Mouse (Mus musculus): ENCODE measurements around the gene Pemt. TPM values are rescaled to one million over a fixed set of nuclear protein-coding genes. Genes with fewer than 3 reads are reported as not detected.
A peak's percentile ranks its signal among the peaks of the same experiment; 100 is the strongest.
"Not testable (repeated sequence)": the region's sequence is repeated elsewhere in the genome, so short reads cannot be mapped to it uniquely, and the experiment has no call there.

Gene Pemt
- total RNA-seq, 2 experiments from 2014 or later, result 6.3 to 8.0 TPM

DNA sequence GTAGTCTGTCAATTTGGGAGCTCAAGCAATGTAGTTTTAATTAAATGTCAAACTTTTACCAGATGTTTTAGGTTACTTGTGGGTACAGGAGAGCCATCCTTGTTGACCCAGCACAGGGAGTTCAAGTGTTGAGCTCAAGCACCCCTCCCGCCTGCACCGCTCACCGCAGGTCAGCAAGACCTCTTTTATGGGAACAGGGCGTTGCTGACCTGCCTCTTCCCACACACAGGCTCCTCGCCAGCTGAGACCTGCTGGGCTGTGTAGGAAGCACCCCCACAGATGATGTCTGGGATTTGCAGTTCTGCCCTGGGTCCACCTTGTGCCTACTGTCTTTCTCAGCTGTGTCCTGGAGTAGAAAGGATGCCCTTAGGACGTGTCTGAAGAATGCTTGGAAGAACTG lies 89.5 kb downstream of the Pemt start:
- DNase-seq (ENCODE audit: low spot score in 2 of 2), result no peak

- DNase-seq (ENCODE audit: low spot score in 2 of 2), result no peak
Measured at GRCm38 (mm10) chr11:59952892-59953291, 93.4 kb downstream of the Pemt start.

DNA sequence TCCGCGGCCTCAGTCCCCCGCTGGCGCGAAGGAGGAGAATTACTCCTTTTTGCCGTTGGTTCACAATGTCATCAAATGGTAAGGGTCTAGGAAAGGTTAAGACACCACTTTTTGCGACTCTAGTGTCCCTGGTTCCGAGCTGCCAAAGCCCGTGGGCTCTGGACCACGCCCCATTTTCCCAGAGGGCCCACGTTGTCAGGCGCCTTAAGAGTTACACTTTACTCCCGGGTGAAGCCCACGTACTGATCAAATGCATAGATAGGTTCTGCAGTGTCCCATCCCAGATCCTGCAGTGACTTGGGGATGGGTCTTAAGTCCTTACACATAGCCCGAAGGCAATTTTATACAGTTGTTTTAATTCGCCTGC lies 97.9 kb downstream of the Pemt start:
- peak in 1 of 2 experiments; percentile 12 for DNase-seq (ENCODE audit: low spot score in 2 of 2)

GRCm38 (mm10) chr11:59947752-59948400 lies 98.4 kb downstream of the Pemt start, which contains the start of gene Med9:
Gene Med9 (plus strand): TSS chr11:59948206.
- peak; percentile 97 to 98 for DNase-seq (ENCODE audit: low spot score in 2 of 2)

DNA sequence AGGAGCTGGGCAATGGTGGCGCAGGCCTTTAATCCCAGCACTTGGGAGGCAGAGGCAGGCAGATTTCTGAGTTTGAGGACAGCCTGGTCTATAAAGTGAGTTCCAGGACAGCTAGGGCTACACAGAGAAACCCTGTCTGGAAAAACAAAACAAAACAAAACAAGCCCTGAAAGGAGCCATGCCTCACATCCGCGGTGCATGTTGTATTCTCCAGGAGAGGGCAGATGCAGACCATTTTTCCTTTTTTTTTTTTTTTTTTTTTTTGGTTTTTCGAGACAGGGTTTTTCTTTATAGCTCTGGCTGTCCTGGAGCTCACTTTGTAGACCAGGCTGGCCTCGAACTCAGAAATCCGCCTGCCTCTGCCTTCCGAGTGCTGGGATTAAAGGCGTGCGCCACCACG lies 101.4 kb downstream of the Pemt start:
- not testable (repeated sequence) for DNase-seq (ENCODE audit: low spot score in 2 of 2)

DNA sequence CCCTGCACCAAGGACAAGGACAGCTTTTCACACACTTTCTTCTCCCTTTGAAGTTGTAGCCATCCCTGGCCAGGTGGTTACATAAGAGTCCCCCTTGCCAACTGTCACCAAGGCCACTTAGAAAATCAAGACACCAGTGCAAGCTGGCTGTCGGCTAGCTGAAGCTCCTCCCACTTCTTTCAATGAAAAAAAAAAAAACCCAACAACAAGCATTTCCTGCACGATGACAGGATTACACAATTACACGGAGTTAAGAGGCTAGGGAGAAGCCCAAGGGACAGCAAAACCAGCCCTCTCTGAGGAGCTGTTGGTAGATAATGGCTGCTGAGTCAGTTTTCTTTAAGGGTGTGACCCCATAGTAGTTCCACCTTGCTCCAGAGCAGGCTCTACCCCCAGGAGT lies 104.9 kb downstream of the Pemt start:
- DNase-seq (ENCODE audit: low spot score in 2 of 2), result no peak

DNA sequence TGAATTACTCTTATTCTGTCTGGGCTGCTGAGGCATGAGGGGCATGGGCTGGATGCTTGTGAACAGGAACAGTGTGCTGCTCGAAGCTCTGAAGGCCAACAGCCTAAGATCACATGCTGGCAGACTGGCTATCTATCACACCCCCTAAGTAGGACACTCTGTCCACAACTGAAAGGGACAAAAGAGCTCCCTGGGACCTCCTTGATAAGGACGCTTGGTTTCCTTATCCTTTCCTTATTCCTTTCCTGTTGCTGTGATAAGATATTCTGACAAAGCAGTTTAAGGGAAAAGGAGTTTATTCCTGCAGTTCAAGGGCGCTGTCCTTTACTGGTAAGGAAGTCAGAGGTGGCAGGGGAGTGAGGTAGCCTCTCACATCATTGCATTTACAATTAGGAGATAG lies 105.6 kb downstream of the Pemt start:
- no peak for DNase-seq (ENCODE audit: low spot score in 2 of 2)

GRCm38 (mm10) chr11:59939821-59940220 lies 106.5 kb downstream of the Pemt start:
- DNase-seq (ENCODE audit: low spot score in 2 of 2), result no peak

DNA sequence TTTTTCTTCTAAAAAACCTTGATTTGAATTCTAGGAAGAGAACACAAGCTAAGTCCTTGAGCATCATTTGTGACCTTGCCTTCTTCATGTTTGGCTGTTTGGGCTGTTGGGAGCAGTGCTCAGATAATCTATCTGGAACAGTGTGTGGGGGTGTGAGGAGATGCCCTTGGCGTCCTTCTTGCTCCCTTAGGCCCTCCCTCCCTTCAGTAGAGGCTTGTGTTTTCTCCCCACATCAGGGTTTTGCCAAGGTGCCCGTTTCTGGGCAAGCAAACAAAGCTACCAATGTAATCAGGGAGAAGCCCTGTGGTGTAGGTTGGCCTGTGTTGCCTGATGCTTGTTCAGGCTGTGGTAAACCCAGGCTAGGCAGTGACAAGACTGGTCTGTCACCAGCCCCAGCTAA lies 108.7 kb downstream of the Pemt start:
- DNase-seq (ENCODE audit: low spot score in 2 of 2), result no peak

DNA sequence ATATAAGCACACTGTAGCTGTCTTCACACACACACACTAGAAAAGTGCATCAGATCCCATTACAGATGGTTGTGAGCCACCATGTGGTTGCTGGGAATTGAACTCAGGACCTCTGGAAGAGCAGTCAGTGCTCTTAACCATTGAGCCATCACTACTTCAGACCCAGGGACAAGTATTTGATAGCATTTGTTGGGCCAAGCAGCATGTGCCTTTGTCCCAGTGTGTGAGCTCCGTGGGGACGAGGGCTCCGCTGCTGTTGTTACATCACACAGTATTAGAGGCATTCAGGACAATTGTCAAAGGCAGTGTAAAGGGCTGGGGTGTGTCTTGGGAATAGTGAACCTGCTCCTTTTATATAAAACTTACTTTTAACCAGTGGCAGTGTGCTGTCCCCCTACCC lies 109.3 kb downstream of the Pemt start:
- no peak for DNase-seq (ENCODE audit: low spot score in 2 of 2)

DNA sequence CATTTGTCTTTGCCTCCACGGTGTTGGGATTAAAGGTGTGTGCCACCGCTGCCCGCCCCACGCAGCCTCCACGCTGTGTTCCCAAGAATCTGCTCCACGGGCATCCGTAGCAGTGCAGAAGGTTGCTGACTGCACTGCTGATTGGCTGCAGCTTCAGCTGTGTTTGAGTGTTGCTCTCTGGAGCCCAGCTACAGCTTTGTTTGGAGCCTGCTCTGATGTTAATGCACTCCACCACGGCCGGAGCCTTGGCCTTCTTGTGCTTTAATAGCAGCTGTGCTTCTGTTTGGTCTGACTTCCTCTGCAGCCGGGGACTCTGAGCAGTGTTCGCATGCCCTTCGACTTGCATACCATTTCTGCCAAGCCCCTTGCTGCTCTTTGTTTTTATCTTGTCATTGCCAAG lies 112.3 kb downstream of the Pemt start:
- no peak for DNase-seq (ENCODE audit: low spot score in 2 of 2)

DNA sequence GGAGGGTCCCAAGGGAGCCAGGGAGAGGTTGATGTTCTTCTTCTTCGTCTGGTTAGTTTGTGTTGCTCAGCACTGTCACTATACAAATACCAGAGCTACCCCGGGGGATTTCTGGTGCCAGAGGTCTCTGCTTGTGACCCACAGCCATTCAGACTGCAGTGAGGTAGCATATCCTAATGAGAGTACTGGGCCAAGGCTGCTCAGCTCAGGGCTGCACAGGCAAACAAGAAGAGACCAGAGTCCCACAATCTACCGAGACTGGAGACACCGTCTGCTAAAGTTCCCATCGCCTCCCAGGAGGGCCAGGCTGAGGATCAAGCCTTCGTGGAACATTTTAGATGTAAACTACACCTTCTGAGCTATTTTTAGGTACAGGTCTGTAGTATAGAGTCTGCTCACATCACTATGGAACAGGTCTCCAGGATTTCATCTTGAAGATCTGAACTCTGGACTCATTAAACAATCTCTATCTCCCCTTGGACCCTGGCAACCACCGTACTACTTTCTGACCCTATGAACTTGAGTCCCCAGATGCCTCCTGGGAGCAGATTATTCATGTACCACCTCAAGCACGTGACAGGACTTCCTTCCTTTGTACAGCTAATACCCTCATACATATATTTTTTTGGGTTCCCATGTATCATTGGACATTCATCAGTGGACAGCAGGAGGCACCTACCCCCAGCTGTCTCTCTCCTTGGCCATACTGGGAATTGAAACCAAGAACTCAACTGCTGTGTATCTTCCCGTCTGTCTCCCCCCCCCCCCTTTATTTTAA lies 113.5 kb downstream of the Pemt start:
- DNase-seq (ENCODE audit: low spot score in 2 of 2), result no peak

DNA sequence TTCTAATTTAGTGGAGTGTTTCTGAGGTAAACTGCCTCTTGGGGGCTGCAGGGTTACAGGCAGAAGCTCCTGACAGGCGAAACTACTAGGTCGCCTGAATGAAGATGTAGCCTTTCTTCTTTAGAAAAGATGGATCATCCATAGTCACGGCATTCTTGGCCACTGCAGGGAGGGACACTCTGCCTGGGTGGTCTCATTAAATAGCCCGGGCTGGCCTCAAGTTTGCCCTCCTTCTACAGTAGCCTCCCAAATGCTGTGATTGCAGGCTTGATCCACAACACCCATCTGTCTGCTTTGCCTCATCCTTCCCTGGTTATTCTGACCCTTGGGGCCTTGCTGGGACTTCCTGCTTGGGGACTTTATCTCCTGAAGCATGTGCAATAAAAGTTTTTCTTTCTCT lies 116.3 kb downstream of the Pemt start:
- no peak for DNase-seq (ENCODE audit: low spot score in 2 of 2)

GRCm38 (mm10) chr11:59921265-59921664 lies 125.0 kb downstream of the Pemt start:
- no peak for DNase-seq (ENCODE audit: low spot score in 2 of 2)

Other genes with a start within 250 kb of the Pemt start
- 10 to 100 TPM; 44.2 to 50.1 TPM for gene Flcn, start 236.5 kb downstream of the Pemt start, total RNA-seq (2021)
- gene Nt5m, start 207.0 kb downstream of the Pemt start, total RNA-seq (2021), result 10 to 100 TPM; 49.6 to 51.7 TPM
- gene Cops3, start 206.7 kb downstream of the Pemt start, total RNA-seq (2021), result 10 to 100 TPM; 70.7 to 71.1 TPM
- 10 to 100 TPM; 41.8 to 46.7 TPM for gene Med9, start 98.3 kb downstream of the Pemt start, total RNA-seq (2021)
- gene Rasd1, start 81.5 kb downstream of the Pemt start, total RNA-seq (2021), result 10 to 100 TPM in 1 of 2 experiments, 1 to 10 TPM in 1; 7.7 to 13.2 TPM
- 10 to 100 TPM; 74.0 to 76.1 TPM for gene Rai1, start 58.5 kb upstream of the Pemt start, total RNA-seq (2021)
- 10 to 100 TPM; 66.2 to 68.2 TPM for gene Srebf1, start 176.1 kb upstream of the Pemt start, total RNA-seq (2021)

All from left cerebral cortex, adult 18-20 months (tissue).